In the genomic region with DNA sequence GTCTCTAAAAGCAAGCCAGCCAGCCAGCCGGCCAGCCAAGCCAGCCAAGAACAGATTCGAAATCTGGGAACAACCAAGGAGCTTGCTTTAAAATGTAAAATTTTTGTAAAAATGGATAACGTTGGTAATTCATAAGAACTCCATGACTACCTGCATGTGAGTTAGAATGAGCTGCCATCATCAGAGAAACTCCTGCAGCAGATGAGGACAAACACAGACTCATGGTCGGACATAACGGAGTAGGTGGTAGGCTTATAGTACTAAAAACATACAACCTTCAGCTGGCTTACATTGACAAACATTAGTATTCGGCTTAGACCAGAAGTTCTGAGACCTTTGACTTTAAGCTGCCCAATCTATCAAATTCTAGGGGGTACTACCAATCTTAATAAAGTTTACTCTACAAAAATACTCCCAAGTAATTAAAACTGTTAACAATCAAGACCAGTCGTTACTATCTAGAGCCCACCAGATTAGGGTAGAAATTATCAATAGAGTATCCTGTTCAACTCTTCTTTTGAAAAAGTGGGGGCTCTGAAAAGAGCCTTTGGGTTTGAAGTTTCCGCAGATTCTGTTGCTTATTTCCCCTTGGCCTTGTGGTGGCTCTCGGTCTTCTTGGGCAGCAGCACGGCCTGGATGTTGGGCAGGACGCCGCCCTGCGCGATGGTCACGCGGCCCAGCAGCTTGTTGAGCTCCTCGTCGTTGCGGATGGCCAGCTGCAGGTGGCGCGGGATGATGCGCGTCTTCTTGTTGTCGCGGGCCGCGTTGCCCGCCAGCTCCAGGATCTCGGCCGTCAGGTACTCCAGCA, we compare ENCODE assay signal across 7 mouse cellular contexts. TPM values are rescaled to one million over a fixed set of nuclear protein-coding genes. Genes with fewer than 3 reads are reported as not detected.
DNase-seq lines count a peak whose midpoint lies in the region; ATAC-seq and TF ChIP-seq lines count a peak whose summit lies in the region.
"Not testable (repeated sequence)": the region's sequence is repeated elsewhere in the genome, so short reads cannot be mapped to it uniquely, and the experiment has no call there.

No protein-coding gene starts in this region.

- peak; percentile 1; the same call in 1 of the 2 replicates for ATAC-seq in forebrain, embryonic 15.5 days (replicated peaks)
- ATAC-seq in hindbrain, embryonic 14.5 days (ENCODE audit: low FRiP score): peak; percentile 63; the same call in 1 of the 2 replicates
- not testable (repeated sequence) for ATAC-seq in limb, embryonic 12.5 days (ENCODE audit: insufficient number of reproducible peaks, insufficient read depth, low FRiP score, low TSS enrichment, low read depth)

- peak overlapping the region; percentile 50 for H3K9ac ChIP-seq in forebrain, embryonic 15.5 days (replicated peaks)
- H3K9ac ChIP-seq in hindbrain, embryonic 14.5 days: peak overlapping the region; percentile 51
- peak overlapping the region; percentile 63 for H3K9ac ChIP-seq in limb, embryonic 12.5 days (replicated peaks)

- peak overlapping the region; percentile 98 for H3K27ac ChIP-seq in forebrain, embryonic 15.5 days (replicated peaks)
- H3K27ac ChIP-seq in hindbrain, embryonic 14.5 days: peak overlapping the region; percentile 91
- H3K27ac ChIP-seq in limb, embryonic 12.5 days: peak overlapping the region; percentile 94
- not testable (repeated sequence) for H3K27ac ChIP-seq in olfactory bulb, adult 2 months (ENCODE audit: insufficient read depth, low read depth, low read length)

- H3K4me1 ChIP-seq in forebrain, embryonic 15.5 days: peaks cover 29% of the 10 kb centered on the region
- peaks cover 18% of the 10 kb centered on the region for H3K4me1 ChIP-seq in hindbrain, embryonic 14.5 days (replicated peaks; ENCODE audit: control insufficient read depth, insufficient read depth, low read length)
- peaks cover 15% of the 10 kb centered on the region for H3K4me1 ChIP-seq in limb, embryonic 12.5 days (replicated peaks)
- H3K4me1 ChIP-seq in megakaryocyte, embryonic 14.5 days: peaks cover 44% of the 10 kb centered on the region
- H3K4me1 ChIP-seq in olfactory bulb, adult 2 months (ENCODE audit: control insufficient read depth, insufficient read depth, low read length): not testable (repeated sequence)

- H3K27me3 ChIP-seq in forebrain, embryonic 15.5 days; hindbrain, embryonic 14.5 days (ENCODE audit: control insufficient read depth, insufficient read depth, low read length); limb, embryonic 12.5 days; megakaryocyte, embryonic 14.5 days (replicated peaks): not testable (repeated sequence)

- not testable (repeated sequence) for H3K36me3 ChIP-seq in forebrain, embryonic 15.5 days; hindbrain, embryonic 14.5 days (replicated peaks; ENCODE audit: control insufficient read depth, insufficient read depth); limb, embryonic 12.5 days; megakaryocyte, embryonic 14.5 days (replicated peaks; ENCODE audit: low read length)

- 7% methylated on average over 15 of the region's 30 CpGs for WGBS in forebrain, embryonic 15.5 days
- WGBS in hindbrain, embryonic 14.5 days: 15% methylated on average over 12 of the region's 30 CpGs
- WGBS in limb, embryonic 12.5 days: 12% methylated on average over 16 of the region's 30 CpGs
- 11% methylated on average over 13 of the region's 30 CpGs for WGBS in olfactory bulb, adult 2 months

- not testable (repeated sequence) for H3K9me3 ChIP-seq in forebrain, embryonic 15.5 days; hindbrain, embryonic 14.5 days (ENCODE audit: control insufficient read depth, low read length); limb, embryonic 12.5 days; megakaryocyte, embryonic 14.5 days

- DNase-seq in MN1 (ENCODE audit: low spot score): peak; percentile 41
- peak; percentile 57 for DNase-seq in embryo, embryonic 10 days (ENCODE audit: low spot score)
- not testable (repeated sequence) for DNase-seq in hindbrain, embryonic 14.5 days (ENCODE audit: low spot score)

- peak overlapping the region; percentile 63 for H3K4me2 ChIP-seq in forebrain, embryonic 15.5 days (replicated peaks)
- peak overlapping the region; percentile 72 for H3K4me2 ChIP-seq in hindbrain, embryonic 14.5 days (replicated peaks)
- H3K4me2 ChIP-seq in limb, embryonic 12.5 days: peak overlapping the region; percentile 57

- not testable (repeated sequence) for TF ChIP-seq POLR2A in olfactory bulb, adult 2 months (IDR thresholded peaks at IDR 0.05; ENCODE audit: insufficient read depth, low read depth, low read length)

- peak overlapping the region; percentile 53 for H3K4me3 ChIP-seq in forebrain, embryonic 15.5 days
- peak overlapping the region; percentile 43 for H3K4me3 ChIP-seq in hindbrain, embryonic 14.5 days (replicated peaks; ENCODE audit: low read length)
- peak overlapping the region; percentile 39 for H3K4me3 ChIP-seq in limb, embryonic 12.5 days (replicated peaks)
- H3K4me3 ChIP-seq in megakaryocyte, embryonic 14.5 days (replicated peaks): peak overlapping the region; percentile 88
- peak overlapping the region; percentile 60 for H3K4me3 ChIP-seq in olfactory bulb, adult 2 months (ENCODE audit: insufficient read depth, low read depth, low read length)

- not testable (repeated sequence) for TF ChIP-seq CTCF in olfactory bulb, adult 2 months (IDR thresholded peaks at IDR 0.05; ENCODE audit: insufficient read depth, low read depth, low read length)

RNA-seq across cellular contexts. Expression of a gene that starts 0.6 kb away (rescaled TPM):
- 1.0 and 1.1 TPM in 2 replicates for polyA plus RNA-seq in forebrain, embryonic 15.5 days (2015; fragmentation: Nextera tagmentation; extraction: Ambion mirVana)
- polyA plus RNA-seq in hindbrain, embryonic 14.5 days (2014; fragmentation: Nextera tagmentation; extraction: Ambion mirVana): 0.26 and 0.27 TPM in 2 replicates
- polyA plus RNA-seq in limb, embryonic 12.5 days (2016; fragmentation: Nextera tagmentation; extraction: Ambion mirVana): 1.1 and 1.3 TPM in 2 replicates
- polyA plus RNA-seq in megakaryocyte, embryonic 14.5 days (2012; ENCODE audit: insufficient read depth, low replicate concordance): 3.6 and 4.7 TPM in 2 replicates
- polyA plus RNA-seq in olfactory bulb, adult 2 months (2012; ENCODE audit: insufficient read depth, insufficient read length, low replicate concordance, missing spikeins): not detected in 2 replicates

RNA-seq across cellular contexts. Expression of a gene that starts 0.8 kb away (rescaled TPM):
- polyA plus RNA-seq in forebrain, embryonic 15.5 days (2015; fragmentation: Nextera tagmentation; extraction: Ambion mirVana): 33.7 and 35.6 TPM in 2 replicates
- 14.5 and 15.1 TPM in 2 replicates for polyA plus RNA-seq in hindbrain, embryonic 14.5 days (2014; fragmentation: Nextera tagmentation; extraction: Ambion mirVana)
- polyA plus RNA-seq in limb, embryonic 12.5 days (2016; fragmentation: Nextera tagmentation; extraction: Ambion mirVana): 29.3 and 33.7 TPM in 2 replicates
- 148 and 151 TPM in 2 replicates for polyA plus RNA-seq in megakaryocyte, embryonic 14.5 days (2012; ENCODE audit: insufficient read depth, low replicate concordance)
- not detected in 2 replicates for polyA plus RNA-seq in olfactory bulb, adult 2 months (2012; ENCODE audit: insufficient read depth, insufficient read length, low replicate concordance, missing spikeins)

RNA-seq across cellular contexts. Expression of a gene that starts 12.5 kb away (rescaled TPM):
- 0.20 TPM in 1 of 2 replicates, not detected in the other for polyA plus RNA-seq in forebrain, embryonic 15.5 days (2015; fragmentation: Nextera tagmentation; extraction: Ambion mirVana)
- not detected in 2 replicates for polyA plus RNA-seq in hindbrain, embryonic 14.5 days (2014; fragmentation: Nextera tagmentation; extraction: Ambion mirVana)
- polyA plus RNA-seq in limb, embryonic 12.5 days (2016; fragmentation: Nextera tagmentation; extraction: Ambion mirVana): not detected in 2 replicates
- not detected in 2 replicates for polyA plus RNA-seq in megakaryocyte, embryonic 14.5 days (2012; ENCODE audit: insufficient read depth, low replicate concordance)
- polyA plus RNA-seq in olfactory bulb, adult 2 months (2012; ENCODE audit: insufficient read depth, insufficient read length, low replicate concordance, missing spikeins): not detected in 2 replicates

RNA-seq across cellular contexts. Expression of a gene that starts 15.1 kb away (rescaled TPM):
- 3.7 and 4.4 TPM in 2 replicates for polyA plus RNA-seq in forebrain, embryonic 15.5 days (2015; fragmentation: Nextera tagmentation; extraction: Ambion mirVana)
- 3.0 and 3.5 TPM in 2 replicates for polyA plus RNA-seq in hindbrain, embryonic 14.5 days (2014; fragmentation: Nextera tagmentation; extraction: Ambion mirVana)
- 13.4 and 18.4 TPM in 2 replicates for polyA plus RNA-seq in limb, embryonic 12.5 days (2016; fragmentation: Nextera tagmentation; extraction: Ambion mirVana)
- 4.0 and 19.8 TPM in 2 replicates for polyA plus RNA-seq in megakaryocyte, embryonic 14.5 days (2012; ENCODE audit: insufficient read depth, low replicate concordance)
- not detected in 2 replicates for polyA plus RNA-seq in olfactory bulb, adult 2 months (2012; ENCODE audit: insufficient read depth, insufficient read length, low replicate concordance, missing spikeins)

RNA-seq across cellular contexts. Expression of a gene that starts 27.5 kb away (rescaled TPM):
- 2.0 and 3.4 TPM in 2 replicates for polyA plus RNA-seq in forebrain, embryonic 15.5 days (2015; fragmentation: Nextera tagmentation; extraction: Ambion mirVana)
- 4.8 and 7.0 TPM in 2 replicates for polyA plus RNA-seq in hindbrain, embryonic 14.5 days (2014; fragmentation: Nextera tagmentation; extraction: Ambion mirVana)
- 3.8 and 4.2 TPM in 2 replicates for polyA plus RNA-seq in limb, embryonic 12.5 days (2016; fragmentation: Nextera tagmentation; extraction: Ambion mirVana)
- polyA plus RNA-seq in megakaryocyte, embryonic 14.5 days (2012; ENCODE audit: insufficient read depth, low replicate concordance): 10.7 TPM in 1 of 2 replicates, not detected in the other
- polyA plus RNA-seq in olfactory bulb, adult 2 months (2012; ENCODE audit: insufficient read depth, insufficient read length, low replicate concordance, missing spikeins): not detected in 2 replicates

Comparison
In these comparisons a context has a peak if more than half of its experiments do, and no peak if none do; other contexts are left out.
1. RNA of a gene that starts 0.8 kb away (polyA plus RNA-seq): 148 to 151 TPM in megakaryocyte, embryonic 14.5 days, 33.7 to 35.6 TPM in forebrain, embryonic 15.5 days, 29.3 to 33.7 TPM in limb, embryonic 12.5 days and 14.5 to 15.1 TPM in hindbrain, embryonic 14.5 days; not detected in olfactory bulb, adult 2 months; every median in the first group is over 10 times any median in the second.
2. Peak in every context shown above with its lines, with median percentiles within 50 percentile points of each other: H3K4me2 ChIP-seq, H3K4me3 ChIP-seq and H3K9ac ChIP-seq.